In genomic region chr10:21904151-21904550, GRCm38 (mm10) we compare ENCODE assay signal across 16 mouse cellular contexts.
"Had no signal": no experiment of that assay in that cellular context is flagged by ENCODE, and none has a peak within 500 bp of the region (broad histone marks: within the 10 kb centered on the region; RNA-seq: fewer than 3 reads in every experiment).

No protein-coding gene starts in this region.

- H3K36me3 ChIP-seq: neural tube, embryonic 15.5 days; stomach, embryonic 15.5 days had no signal

- H3K9ac ChIP-seq: neural tube, embryonic 13.5 days; neural tube, embryonic 15.5 days; stomach, embryonic 15.5 days had no signal

- H3K4me3 ChIP-seq: neural tube, embryonic 13.5 days; neural tube, embryonic 15.5 days; stomach, embryonic 15.5 days had no signal

- H3K4me2 ChIP-seq: neural tube, embryonic 13.5 days; neural tube, embryonic 15.5 days; stomach, embryonic 15.5 days had no signal

- H3K27me3 ChIP-seq: neural tube, embryonic 13.5 days; neural tube, embryonic 15.5 days; stomach, embryonic 15.5 days had no signal

- DNase-seq: retina, postnatal 1 day; right cerebral cortex, adult 18-20 months; right cerebral cortex, postnatal 14 days; right cerebral cortex, postnatal 25 days; right cerebral cortex, postnatal 4 days; spleen, adult 18-20 months; thymus, adult 18-20 months; thymus, adult 2 months; thymus, postnatal 14 days; thymus, postnatal 25 days; thymus, postnatal 36 days; thymus, postnatal 4 days had no signal

- H3K4me1 ChIP-seq: neural tube, embryonic 13.5 days; stomach, embryonic 15.5 days had no signal

- H3K9me3 ChIP-seq: neural tube, embryonic 13.5 days; neural tube, embryonic 15.5 days; stomach, embryonic 15.5 days had no signal

- H3K27ac ChIP-seq: neural tube, embryonic 13.5 days; neural tube, embryonic 15.5 days; stomach, embryonic 15.5 days; stomach, postnatal 0 days had no signal
